Mouse (Mus musculus): ENCODE data around the gene Kcnk3.

The Kcnk3 gene

GRCm38 (mm10) chr5:30587681-30588300, at the start of gene Kcnk3:
Gene Kcnk3 (plus strand): TSS chr5:30588170.
- peak; percentile 46 to 53 for DNase-seq (ENCODE audit: low spot score in 2 of 2)

- no peak for DNase-seq (ENCODE audit: low spot score in 2 of 2)
Observed at GRCm38 (mm10) chr5:30545698-30546097, 42.3 kb upstream of the Kcnk3 start, which contains the start of gene Cib4. Gene Cib4 (minus strand): TSS chr5:30545836.

DNA sequence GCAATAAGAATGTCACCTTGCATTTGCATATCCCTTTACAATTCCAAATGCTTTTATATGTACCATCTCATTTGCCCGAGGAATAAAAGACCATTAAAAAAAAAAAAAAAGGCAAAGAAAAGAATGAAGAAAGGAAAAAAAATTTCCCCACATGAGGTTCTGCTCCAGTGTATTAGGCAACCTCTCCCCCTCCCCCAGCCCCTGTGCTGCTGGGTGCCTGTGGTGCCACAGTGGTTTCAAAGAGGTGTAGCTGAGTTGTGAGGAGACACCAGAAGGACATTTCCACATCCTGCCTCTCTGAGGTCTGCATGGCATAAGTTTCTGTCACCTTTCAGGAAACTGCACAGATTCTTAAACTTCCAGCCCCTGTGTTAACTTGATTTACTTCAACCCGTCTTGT, 39.3 kb upstream of the Kcnk3 start:
- DNase-seq (ENCODE audit: low spot score in 2 of 2), result no peak

GRCm38 (mm10) chr5:30550334-30551021, 37.5 kb upstream of the Kcnk3 start:
- DNase-seq (ENCODE audit: low spot score in 2 of 2), result peak in 1 of 2 experiments; percentile 32

DNA sequence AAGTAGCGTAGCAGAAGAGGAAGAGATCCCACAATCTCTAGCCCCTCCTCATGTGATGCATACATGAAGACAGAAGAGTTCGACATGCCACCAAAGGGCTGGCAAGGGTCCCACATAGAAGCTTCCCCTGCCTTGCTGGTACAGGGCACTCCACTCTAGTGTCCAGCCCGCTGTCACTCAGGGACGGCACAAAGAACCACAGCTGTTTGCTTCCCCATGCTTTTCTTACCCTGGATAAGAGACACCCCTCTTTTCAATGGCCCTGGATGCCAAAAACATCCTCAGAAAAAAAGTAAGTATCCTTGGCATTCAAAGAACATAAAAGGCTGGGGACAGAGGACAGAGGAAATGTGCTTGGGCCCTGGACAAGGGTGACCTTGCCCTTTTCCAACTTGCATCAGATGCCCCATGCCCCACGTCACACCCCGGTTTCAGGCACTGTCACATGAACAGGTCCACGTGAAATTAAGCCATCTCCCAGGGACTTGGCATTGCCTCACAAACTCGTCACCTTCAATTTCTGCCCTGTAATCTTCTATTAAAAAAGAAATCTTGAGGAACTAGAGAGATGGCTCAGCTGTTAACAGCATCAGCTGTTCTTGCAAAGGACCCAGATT, 36.8 kb upstream of the Kcnk3 start:
- DNase-seq (ENCODE audit: low spot score in 2 of 2), result no peak

- DNase-seq (ENCODE audit: low spot score in 2 of 2), result no peak
Observed at GRCm38 (mm10) chr5:30552006-30552405, 36.0 kb upstream of the Kcnk3 start.

DNA sequence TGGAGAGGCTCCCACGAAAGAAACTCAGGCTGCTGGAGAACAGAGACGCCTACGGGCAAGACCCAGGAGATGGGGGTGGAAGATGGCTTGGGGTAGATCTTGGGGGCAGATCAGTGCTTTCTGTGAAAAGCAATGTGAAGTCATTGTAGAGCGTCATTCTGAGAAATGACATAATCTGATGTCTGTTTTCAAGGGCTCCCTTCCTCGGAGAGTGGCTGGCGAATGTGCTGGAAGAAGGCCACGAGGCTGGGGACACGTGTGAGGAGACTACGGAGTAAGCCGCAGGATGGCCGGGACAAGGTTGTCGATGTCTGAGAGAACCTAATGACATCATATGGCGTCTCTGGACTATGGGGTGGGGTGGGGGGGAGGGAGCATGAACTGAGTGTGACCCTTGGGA, 34.0 kb upstream of the Kcnk3 start:
- no peak for DNase-seq (ENCODE audit: low spot score in 2 of 2)

DNA sequence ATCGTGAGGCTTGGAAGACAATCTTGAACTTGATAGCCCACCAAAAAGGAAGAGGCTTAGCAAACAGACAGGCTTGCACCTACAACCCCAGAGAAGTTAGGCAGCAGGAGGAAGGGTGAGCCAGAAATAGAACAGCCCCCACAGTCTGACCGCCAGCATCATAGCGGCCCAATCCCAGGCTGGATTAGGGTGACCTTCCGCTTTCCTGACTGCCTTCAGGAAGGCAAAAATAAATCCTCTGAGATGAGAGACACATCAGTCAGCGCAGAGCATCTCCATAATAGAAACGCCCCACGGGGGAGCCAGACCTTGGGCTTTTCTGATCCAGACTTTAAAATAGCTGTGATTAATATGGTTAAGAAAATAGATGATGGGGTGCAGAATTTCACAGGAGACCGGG, 33.0 kb upstream of the Kcnk3 start:
- DNase-seq (ENCODE audit: low spot score in 2 of 2), result no peak

- DNase-seq (ENCODE audit: low spot score in 2 of 2), result no peak
Observed at GRCm38 (mm10) chr5:30556284-30556683, 31.7 kb upstream of the Kcnk3 start.

DNA sequence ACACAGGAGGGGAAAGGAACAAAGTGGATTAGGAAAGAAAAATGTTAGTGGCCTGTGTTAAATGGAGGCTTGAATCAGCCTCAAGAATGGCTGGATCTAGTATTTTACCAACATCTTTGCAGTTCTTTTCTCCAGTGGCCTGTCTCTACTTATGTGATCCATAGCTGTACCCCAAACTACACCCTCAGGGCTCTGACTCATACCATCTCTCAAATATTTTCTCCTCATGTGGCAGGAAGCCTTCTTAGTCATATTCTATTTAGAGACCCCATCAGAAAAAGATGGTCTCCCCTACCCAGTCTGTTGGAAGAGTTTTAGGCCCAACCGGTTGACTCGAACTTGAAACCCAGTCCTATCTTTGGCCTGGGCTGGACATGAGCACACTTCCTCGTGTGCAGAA, 28.5 kb upstream of the Kcnk3 start:
- no peak for DNase-seq (ENCODE audit: low spot score in 2 of 2)

DNA sequence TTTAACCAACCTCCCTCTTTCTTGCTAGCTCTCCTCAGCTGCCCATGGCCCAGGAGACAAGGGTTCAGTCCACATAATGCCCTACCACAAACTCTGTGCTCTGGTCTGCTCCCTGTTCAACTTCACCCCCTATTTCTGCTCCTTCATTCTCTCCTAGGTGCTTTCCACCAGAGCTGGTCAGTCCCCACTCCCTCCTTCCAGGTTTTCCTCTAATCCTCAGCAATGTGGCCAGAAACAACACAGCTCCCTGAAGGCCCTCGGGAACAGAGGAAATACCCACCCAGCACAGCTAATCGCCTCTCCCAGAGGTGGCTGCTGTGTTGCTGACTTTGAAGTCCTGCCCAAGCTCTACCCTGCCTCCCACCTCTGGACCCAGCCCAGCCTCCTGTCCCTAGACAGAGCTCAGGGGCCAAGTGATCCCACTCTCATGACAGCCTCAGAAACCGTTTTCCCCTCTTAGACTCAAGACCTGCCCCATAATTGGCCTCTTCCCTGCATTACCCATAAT, 27.9 kb upstream of the Kcnk3 start:
- DNase-seq (ENCODE audit: low spot score in 2 of 2), result no peak

GRCm38 (mm10) chr5:30568479-30568878, 19.5 kb upstream of the Kcnk3 start:
- DNase-seq (ENCODE audit: low spot score in 2 of 2), result no peak

GRCm38 (mm10) chr5:30571820-30572219, 16.1 kb upstream of the Kcnk3 start:
- no peak for DNase-seq (ENCODE audit: low spot score in 2 of 2)

DNA sequence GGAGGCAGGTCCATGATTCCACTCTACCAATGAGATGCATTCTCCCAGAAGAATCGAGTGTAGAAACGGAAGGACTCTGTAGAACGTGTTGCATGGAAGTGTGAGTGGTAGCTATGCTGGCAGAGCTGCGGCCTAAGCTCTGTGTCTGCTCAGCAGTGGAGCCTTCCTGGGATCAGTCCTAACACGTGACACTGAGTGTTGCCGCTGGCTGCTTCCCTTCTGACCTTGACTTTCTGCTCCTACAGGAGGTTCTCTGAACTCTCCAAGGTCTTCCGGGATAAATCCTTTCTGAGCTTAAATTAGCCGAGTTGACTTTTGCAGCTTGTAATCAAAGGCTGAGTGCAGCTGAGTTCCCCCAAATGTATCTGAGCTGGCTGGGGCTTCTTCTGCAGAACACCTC, 13.6 kb upstream of the Kcnk3 start:
- no peak for DNase-seq (ENCODE audit: low spot score in 2 of 2)

DNA sequence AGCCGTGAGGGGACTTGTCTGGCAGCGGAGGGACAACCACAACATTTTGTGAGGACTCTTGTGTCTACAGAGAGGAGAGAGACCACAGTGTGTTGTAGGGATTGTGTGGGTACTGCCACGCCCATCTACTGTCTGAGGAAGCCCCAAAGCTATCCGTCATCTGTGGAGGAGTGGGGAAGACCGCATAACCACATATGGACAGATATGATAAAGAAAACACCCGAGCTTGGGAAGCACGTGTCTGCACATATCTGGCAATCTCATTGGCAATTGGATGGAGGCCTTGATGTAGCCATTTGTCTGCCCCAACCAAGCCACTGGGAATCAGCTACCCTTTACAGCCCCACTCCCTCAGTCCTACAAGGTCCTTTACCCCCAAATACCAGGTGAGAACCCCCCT, 11.7 kb upstream of the Kcnk3 start:
- no peak for DNase-seq (ENCODE audit: low spot score in 2 of 2)

- DNase-seq (ENCODE audit: low spot score in 2 of 2), result no peak
Observed at GRCm38 (mm10) chr5:30577251-30577650, 10.7 kb upstream of the Kcnk3 start.

DNA sequence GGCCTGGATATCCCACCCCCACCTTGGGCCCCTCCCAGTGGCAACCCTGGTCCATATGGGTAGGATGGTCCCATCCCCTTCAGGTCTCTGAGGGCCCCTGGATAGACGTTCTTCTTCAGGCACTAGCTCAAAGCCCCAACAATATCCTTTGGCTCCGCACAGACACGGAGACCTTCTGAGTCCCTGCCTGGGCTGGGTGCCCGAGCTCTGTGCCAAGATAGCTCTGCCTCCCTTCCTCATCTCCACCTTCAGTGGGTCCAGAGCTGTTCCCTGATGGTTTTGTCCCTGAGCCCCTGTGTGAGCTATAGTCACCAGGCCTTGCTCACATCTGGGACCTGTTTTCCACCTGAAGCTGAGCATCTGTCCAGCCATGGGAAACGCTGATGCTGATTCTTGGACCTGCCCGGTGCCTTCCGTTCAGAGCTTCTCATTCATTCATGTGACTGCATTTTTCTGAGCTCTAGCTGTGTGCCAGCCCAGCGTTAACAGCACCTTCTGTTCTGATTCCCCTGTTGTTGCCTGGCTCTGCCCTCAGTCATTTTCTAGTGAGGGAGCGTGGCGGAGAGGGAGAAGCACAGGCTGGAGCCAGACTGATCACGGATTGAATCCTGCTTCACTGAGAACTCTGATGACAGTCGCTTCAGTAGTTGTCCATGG, 10.2 kb upstream of the Kcnk3 start:
- DNase-seq (ENCODE audit: low spot score in 2 of 2), result peak in 1 of 2 experiments; percentile 49

GRCm38 (mm10) chr5:30578445-30579080, 9.4 kb upstream of the Kcnk3 start:
- DNase-seq (ENCODE audit: low spot score in 2 of 2), result no peak

- DNase-seq (ENCODE audit: low spot score in 2 of 2), result no peak
Observed at GRCm38 (mm10) chr5:30580725-30581124, 7.2 kb upstream of the Kcnk3 start.

DNA sequence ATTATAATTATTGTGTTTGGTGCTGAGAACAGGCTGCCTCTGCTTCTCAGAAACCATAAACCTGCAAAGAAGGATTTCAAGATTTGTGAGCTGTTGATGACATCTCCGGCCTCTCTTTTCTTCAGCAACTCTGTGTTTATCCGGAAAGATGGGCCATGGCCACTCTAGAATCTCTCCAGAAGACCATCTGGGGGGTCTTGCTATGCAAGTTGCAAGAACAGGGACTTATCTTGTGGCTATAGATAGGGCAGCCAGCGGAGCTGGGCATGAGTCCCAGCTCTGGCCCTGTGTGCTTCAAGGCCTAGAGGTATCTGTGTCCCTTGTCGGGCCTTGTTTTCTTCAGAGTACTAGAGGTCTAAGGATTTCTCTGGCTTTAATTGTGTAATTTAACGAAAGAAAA, 6.0 kb upstream of the Kcnk3 start:
- no peak for DNase-seq (ENCODE audit: low spot score in 2 of 2)

- DNase-seq (ENCODE audit: low spot score in 2 of 2), result no peak
Observed at GRCm38 (mm10) chr5:30586616-30587015, 1.4 kb upstream of the Kcnk3 start.

DNA sequence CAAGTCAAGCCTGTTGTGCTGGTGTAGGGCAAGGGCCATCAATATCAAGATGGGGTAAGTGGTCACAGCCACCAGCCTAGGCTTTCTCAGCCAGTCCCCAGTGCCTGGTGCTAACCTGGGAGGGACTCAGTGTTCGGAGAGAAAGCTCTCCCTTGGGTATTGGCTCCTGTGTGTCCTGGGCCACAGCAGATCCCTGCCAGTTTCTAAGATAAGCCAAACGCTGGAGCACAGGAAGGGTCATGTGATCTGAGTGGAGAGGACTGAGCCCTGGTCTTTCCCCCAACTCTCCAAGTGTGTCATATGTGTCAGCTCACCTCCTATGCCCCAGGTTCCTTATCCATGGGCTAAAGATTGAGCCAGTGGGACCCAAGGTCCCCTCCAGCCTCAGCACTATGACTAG, 869 bp upstream of the Kcnk3 start:
- no peak for DNase-seq (ENCODE audit: low spot score in 2 of 2)
